Mouse (Mus musculus) midbrain, embryonic 15.5 days (tissue): ENCODE data around the gene Rgs6. TPM values are rescaled to one million over a fixed set of nuclear protein-coding genes. Genes with fewer than 3 reads are reported as not detected.

ENCODE experiments used
- ATAC-seq: fragments of 200-750 bp; cut with Nextera tagmentation; replicated peaks from 2 replicates; pipeline ENCODE4 v1.8.0; 2017; ENCODE audit warnings: moderate TSS enrichment
- H3K27ac ChIP-seq: fragments of 300-500 bp; sonication (generic); 2 replicates; pipeline ENCODE4 v1.5.1; 2015; ENCODE audit warnings: mild to moderate bottlenecking, inconsistent platforms
- H3K27me3 ChIP-seq: fragments of 300-500 bp; sonication (generic); replicated peaks from 2 replicates; pipeline ENCODE4 v1.6.1; 2015; ENCODE audit warnings: inconsistent platforms
- H3K36me3 ChIP-seq: fragments of 300-500 bp; sonication (generic); replicated peaks from 2 replicates; pipeline ENCODE4 v1.6.1; 2015; ENCODE audit warnings: inconsistent platforms
- H3K4me1 ChIP-seq: fragments of 300-500 bp; sonication (generic); 2 replicates; pipeline ENCODE4 v1.6.1; 2015; ENCODE audit warnings: inconsistent platforms
- H3K4me2 ChIP-seq: fragments of 300-500 bp; sonication (generic); 2 replicates; pipeline ENCODE4 v1.6.1; 2015; ENCODE audit warnings: inconsistent platforms, mild to moderate bottlenecking, moderate library complexity
- H3K4me3 ChIP-seq: fragments of 300-500 bp; sonication (generic); 2 replicates; pipeline ENCODE4 v1.5.1; 2015; ENCODE audit warnings: mild to moderate bottlenecking, inconsistent platforms
- H3K9ac ChIP-seq: fragments of 300-500 bp; sonication (generic); 2 replicates; pipeline ENCODE4 v1.6.1; 2015; ENCODE audit warnings: mild to moderate bottlenecking, inconsistent platforms
- H3K9me3 ChIP-seq: fragments of 300-500 bp; sonication (generic); 2 replicates; pipeline ENCODE4 v1.6.1; 2016; ENCODE audit warnings: inconsistent platforms
- WGBS: fragments of 180-500 bp; shearing (Covaris S2); methylation state at CpG from one replicate; pipeline ENCODE4 v1.1.7; 2015; ENCODE audit warnings: mixed read lengths; 5-methylcytosine and 5-hydroxymethylcytosine counted together
- polyA plus RNA-seq: library from polyadenylated mRNA; unstranded; fragments of >200 nt; fragmentation: Nextera tagmentation; extraction: Ambion mirVana; gene quantifications from 2 replicates; pipeline ENCODE4 v1.2.1, GENCODE M21; 2015

The Rgs6 gene
- polyA plus RNA-seq, 1 experiment from 2014 or later, result 15.5 TPM

- Histone ChIP-seq H3K9me3 (no peaks in the 10 kb centered on the region), H3K4me1 (peaks cover 4% of the 10 kb centered on the region; the same call in 1 of the 2 replicates), H3K27ac (no peak overlapping the region), H3K4me2 (no peak overlapping the region), H3K9ac (no peak overlapping the region), H3K27me3 (no peaks in the 10 kb centered on the region), H3K4me3 (no peak overlapping the region), H3K36me3 (no peaks in the 10 kb centered on the region)
- no peak for ATAC-seq
- WGBS, result 67% methylated on average over 4 of the region's 4 CpGs
Observed at GRCm38 (mm10) chr12:82670201-82670737, 82.2 kb downstream of the Rgs6 start.

- H3K9ac ChIP-seq, result no peak overlapping the region
- H3K27me3 ChIP-seq, result no peaks in the 10 kb centered on the region
- H3K9me3 ChIP-seq, result no peaks in the 10 kb centered on the region
- 70% methylated on average over 5 of the region's 5 CpGs for WGBS
- H3K4me1 ChIP-seq, result peaks cover 6% of the 10 kb centered on the region; the same call in 1 of the 2 replicates
- H3K36me3 ChIP-seq, result no peaks in the 10 kb centered on the region
- H3K4me2 ChIP-seq, result no peak overlapping the region
- no peak overlapping the region for H3K27ac ChIP-seq
- ATAC-seq, result no peak
- no peak overlapping the region for H3K4me3 ChIP-seq
Observed at GRCm38 (mm10) chr12:82671591-82671990, 83.5 kb downstream of the Rgs6 start.

- Histone ChIP-seq H3K4me3 (no peak overlapping the region), H3K9ac (no peak overlapping the region), H3K4me2 (no peak overlapping the region), H3K27ac (no peak overlapping the region), H3K4me1 (peaks cover 6% of the 10 kb centered on the region; the same call in 1 of the 2 replicates), H3K9me3 (no peaks in the 10 kb centered on the region), H3K36me3 (no peaks in the 10 kb centered on the region), H3K27me3 (no peaks in the 10 kb centered on the region)
- no peak for ATAC-seq
- WGBS, result 38% methylated on average over 4 of the region's 4 CpGs
Observed at GRCm38 (mm10) chr12:82675137-82675536, 87.0 kb downstream of the Rgs6 start.

GRCm38 (mm10) chr12:82687015-82687414 lies 98.9 kb downstream of the Rgs6 start:
- no peak overlapping the region for H3K4me2 ChIP-seq
- H3K4me1 ChIP-seq, result no peaks in the 10 kb centered on the region
- H3K9ac ChIP-seq, result no peak overlapping the region
- no peak overlapping the region for H3K27ac ChIP-seq
- ATAC-seq, result no peak
- WGBS, result 88% methylated on average over 2 of the region's 2 CpGs
- no peaks in the 10 kb centered on the region for H3K9me3 ChIP-seq
- no peak overlapping the region for H3K4me3 ChIP-seq
- H3K36me3 ChIP-seq, result no peaks in the 10 kb centered on the region
- no peaks in the 10 kb centered on the region for H3K27me3 ChIP-seq

GRCm38 (mm10) chr12:82698886-82699527 lies 110.9 kb downstream of the Rgs6 start:
- Histone ChIP-seq H3K4me1 (0 out of 2 replicates have a peak, but pooled peaks cover 3% of the 10 kb centered on the region), H3K4me3 (no peak overlapping the region), H3K36me3 (no peaks in the 10 kb centered on the region), H3K27me3 (no peaks in the 10 kb centered on the region), H3K9ac (no peak overlapping the region), H3K9me3 (no peaks in the 10 kb centered on the region), H3K27ac (no peak overlapping the region), H3K4me2 (no peak overlapping the region)
- no peak for ATAC-seq
- 77% methylated on average over 12 of the region's 12 CpGs for WGBS

GRCm38 (mm10) chr12:82699528-82699905 lies 111.4 kb downstream of the Rgs6 start:
- ATAC-seq, result no peak
- WGBS, result 86% methylated on average over 3 of the region's 3 CpGs
- H3K4me3 ChIP-seq, result no peak overlapping the region
- H3K4me2 ChIP-seq, result no peak overlapping the region
- no peaks in the 10 kb centered on the region for H3K36me3 ChIP-seq
- no peak overlapping the region for H3K27ac ChIP-seq
- H3K27me3 ChIP-seq, result no peaks in the 10 kb centered on the region
- no peaks in the 10 kb centered on the region for H3K9me3 ChIP-seq
- 0 out of 2 replicates have a peak, but pooled peaks cover 3% of the 10 kb centered on the region for H3K4me1 ChIP-seq
- H3K9ac ChIP-seq, result no peak overlapping the region

- WGBS, result 85% methylated on average over 10 of the region's 10 CpGs
Observed at GRCm38 (mm10) chr12:82700241-82700640, 112.1 kb downstream of the Rgs6 start.

GRCm38 (mm10) chr12:82700840-82701239 lies 112.7 kb downstream of the Rgs6 start:
- Histone ChIP-seq H3K27me3 (no peaks in the 10 kb centered on the region), H3K36me3 (no peaks in the 10 kb centered on the region), H3K9ac (no peak overlapping the region), H3K4me3 (no peak overlapping the region), H3K4me1 (0 out of 2 replicates have a peak, but pooled peaks cover 3% of the 10 kb centered on the region), H3K9me3 (no peaks in the 10 kb centered on the region), H3K4me2 (no peak overlapping the region), H3K27ac (no peak overlapping the region)
- no peak for ATAC-seq
- WGBS, result 59% methylated on average over 5 of the region's 5 CpGs

More at GRCm38 (mm10) chr12:82700241-82700640, 112.1 kb downstream of the Rgs6 start:
- no peak overlapping the region for H3K27ac ChIP-seq
- 0 out of 2 replicates have a peak, but pooled peaks cover 3% of the 10 kb centered on the region for H3K4me1 ChIP-seq
- H3K9ac ChIP-seq, result no peak overlapping the region
- H3K4me3 ChIP-seq, result no peak overlapping the region
- H3K27me3 ChIP-seq, result no peaks in the 10 kb centered on the region
- no peak for ATAC-seq
- H3K36me3 ChIP-seq, result no peaks in the 10 kb centered on the region
- no peaks in the 10 kb centered on the region for H3K9me3 ChIP-seq
- H3K4me2 ChIP-seq, result no peak overlapping the region

GRCm38 (mm10) chr12:82701359-82701758 lies 113.3 kb downstream of the Rgs6 start:
- Histone ChIP-seq H3K9me3 (no peaks in the 10 kb centered on the region), H3K4me3 (no peak overlapping the region), H3K9ac (no peak overlapping the region), H3K4me1 (0 out of 2 replicates have a peak, but pooled peaks cover 3% of the 10 kb centered on the region), H3K36me3 (no peaks in the 10 kb centered on the region), H3K27ac (no peak overlapping the region), H3K4me2 (no peak overlapping the region), H3K27me3 (no peaks in the 10 kb centered on the region)
- ATAC-seq, result no peak
- 80% methylated on average over 7 of the region's 7 CpGs for WGBS

- Histone ChIP-seq H3K4me2 (no peak overlapping the region), H3K4me3 (no peak overlapping the region), H3K36me3 (no peaks in the 10 kb centered on the region), H3K9me3 (no peaks in the 10 kb centered on the region), H3K4me1 (no peaks in the 10 kb centered on the region), H3K27me3 (no peaks in the 10 kb centered on the region), H3K9ac (no peak overlapping the region), H3K27ac (no peak overlapping the region)
- ATAC-seq, result no peak
Observed at GRCm38 (mm10) chr12:82710376-82710775, 122.3 kb downstream of the Rgs6 start.

- Histone ChIP-seq H3K4me1 (no peaks in the 10 kb centered on the region), H3K27me3 (no peaks in the 10 kb centered on the region), H3K9ac (no peak overlapping the region), H3K27ac (no peak overlapping the region), H3K4me3 (no peak overlapping the region), H3K36me3 (no peaks in the 10 kb centered on the region), H3K9me3 (no peaks in the 10 kb centered on the region), H3K4me2 (no peak overlapping the region)
- ATAC-seq, result no peak
- WGBS, result 69% methylated on average over 2 of the region's 2 CpGs
Observed at GRCm38 (mm10) chr12:82714284-82714683, 126.2 kb downstream of the Rgs6 start.

- 85% methylated on average over 8 of the region's 8 CpGs for WGBS
- H3K27me3 ChIP-seq, result no peaks in the 10 kb centered on the region
- ATAC-seq, result no peak
Observed at GRCm38 (mm10) chr12:82723017-82723540, 135.0 kb downstream of the Rgs6 start.

GRCm38 (mm10) chr12:82726255-82726654 lies 138.2 kb downstream of the Rgs6 start:
- Histone ChIP-seq H3K36me3 (no peaks in the 10 kb centered on the region), H3K4me3 (no peak overlapping the region), H3K4me2 (no peak overlapping the region), H3K27me3 (no peaks in the 10 kb centered on the region), H3K4me1 (no peaks in the 10 kb centered on the region), H3K9me3 (no peaks in the 10 kb centered on the region), H3K9ac (no peak overlapping the region), H3K27ac (no peak overlapping the region)
- ATAC-seq, result no peak
- 91% methylated on average over 4 of the region's 4 CpGs for WGBS

More at GRCm38 (mm10) chr12:82723017-82723540, 135.0 kb downstream of the Rgs6 start:
- no peak overlapping the region for H3K4me2 ChIP-seq
- no peaks in the 10 kb centered on the region for H3K36me3 ChIP-seq
- no peaks in the 10 kb centered on the region for H3K4me1 ChIP-seq
- H3K4me3 ChIP-seq, result no peak overlapping the region
- H3K9me3 ChIP-seq, result no peaks in the 10 kb centered on the region
- no peak overlapping the region for H3K9ac ChIP-seq
- H3K27ac ChIP-seq, result no peak overlapping the region
